Mouse (Mus musculus) liver, adult 2 months (tissue): ENCODE results near the gene Tmbim1.
"Not testable (repeated sequence)": the region's sequence is repeated elsewhere in the genome, so short reads cannot be mapped to it uniquely, and the experiment has no call there.

ENCODE experiments used
- CTCF ChIP-seq: fragments of 200-500 bp; IDR thresholded peaks from 2 replicates; pipeline ENCODE4 v1.5.1; 2011; ENCODE audit warnings: low read depth, low read length, control low read depth
- POLR2A ChIP-seq: fragments of 200-500 bp; IDR thresholded peaks from 2 replicates; pipeline ENCODE4 v1.6.1; 2011; ENCODE audit warnings: low read length, control low read depth; ENCODE audit not compliant: insufficient read depth; ENCODE audit errors: extremely low read depth

GRCm38 (mm10) chr1:74286869-74287607, 18.4 kb downstream of the Tmbim1 start:
- TF ChIP-seq CTCF, result peak; percentile 21; the same call in 1 of the 2 replicates
- TF ChIP-seq POLR2A, result not testable (repeated sequence)
